Mouse (Mus musculus) thymus, postnatal 0 days (tissue): ENCODE results near the gene Kcnk15. TPM values are rescaled to one million over a fixed set of nuclear protein-coding genes. Genes with fewer than 3 reads are reported as not detected.

ENCODE experiments used
- DNase-seq: peaks from one replicate; pipeline ENCODE4 v3.0.0-alpha.2; 2015; ENCODE audit warnings: low spot score
- polyA plus RNA-seq: library from polyadenylated mRNA; unstranded; fragments of >200 nt; fragmentation: Nextera tagmentation; extraction: Ambion mirVana; gene quantifications from 2 replicates; pipeline ENCODE4 v1.2.1, GENCODE M21; 2015

Kcnk15 gene
- not detected in 2 replicates for polyA plus RNA-seq

- peak; percentile 41 for DNase-seq
Measured at GRCm38 (mm10) chr2:163853461-163853901, at the start of gene Kcnk15. TSS of gene Kcnk15 (plus strand) at chr2:163853651.

DNA sequence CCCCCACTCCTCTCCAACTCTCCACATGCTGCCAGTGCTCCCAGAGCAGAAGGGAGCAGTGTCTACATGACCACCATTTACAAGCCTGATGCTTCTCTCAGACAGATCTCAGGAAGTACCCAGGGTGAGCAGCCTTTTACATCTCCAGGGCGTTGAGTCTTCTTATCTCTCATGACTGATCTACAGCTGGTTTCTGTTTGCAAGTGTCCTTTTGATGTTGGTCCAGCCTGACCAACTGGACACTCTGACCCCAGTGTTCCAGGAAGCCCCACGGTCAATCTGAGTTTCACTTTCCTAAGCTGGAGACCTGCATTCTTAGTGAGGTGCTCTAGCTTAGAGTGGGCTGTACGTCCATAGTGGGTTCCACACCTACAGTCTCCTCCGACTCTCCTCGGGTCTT lies 49.6 kb upstream of the Kcnk15 start:
- DNase-seq, result no peak

DNA sequence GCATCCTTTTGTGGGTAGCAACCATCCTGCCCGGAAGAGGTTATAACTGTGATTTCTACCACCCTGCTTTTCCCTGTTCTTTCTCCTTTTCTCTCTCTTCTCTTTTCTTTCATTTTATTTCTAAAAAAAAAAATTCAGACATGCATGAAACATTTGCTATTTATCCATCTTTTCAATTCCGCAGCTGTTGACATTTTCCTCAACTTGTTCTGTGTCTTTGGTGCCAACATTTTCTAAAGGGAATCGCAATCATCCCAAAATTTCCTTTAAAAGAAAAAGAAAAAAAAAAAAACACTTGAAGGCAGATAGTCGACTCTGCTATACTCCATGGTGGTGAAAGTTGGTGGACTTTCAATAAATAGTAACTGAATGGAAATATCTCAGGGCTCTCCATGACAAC lies 44.3 kb upstream of the Kcnk15 start:
- no peak for DNase-seq

- no peak for DNase-seq
Measured at GRCm38 (mm10) chr2:163809704-163810103, 43.7 kb upstream of the Kcnk15 start.

GRCm38 (mm10) chr2:163813077-163813476 lies 40.4 kb upstream of the Kcnk15 start:
- no peak for DNase-seq

DNA sequence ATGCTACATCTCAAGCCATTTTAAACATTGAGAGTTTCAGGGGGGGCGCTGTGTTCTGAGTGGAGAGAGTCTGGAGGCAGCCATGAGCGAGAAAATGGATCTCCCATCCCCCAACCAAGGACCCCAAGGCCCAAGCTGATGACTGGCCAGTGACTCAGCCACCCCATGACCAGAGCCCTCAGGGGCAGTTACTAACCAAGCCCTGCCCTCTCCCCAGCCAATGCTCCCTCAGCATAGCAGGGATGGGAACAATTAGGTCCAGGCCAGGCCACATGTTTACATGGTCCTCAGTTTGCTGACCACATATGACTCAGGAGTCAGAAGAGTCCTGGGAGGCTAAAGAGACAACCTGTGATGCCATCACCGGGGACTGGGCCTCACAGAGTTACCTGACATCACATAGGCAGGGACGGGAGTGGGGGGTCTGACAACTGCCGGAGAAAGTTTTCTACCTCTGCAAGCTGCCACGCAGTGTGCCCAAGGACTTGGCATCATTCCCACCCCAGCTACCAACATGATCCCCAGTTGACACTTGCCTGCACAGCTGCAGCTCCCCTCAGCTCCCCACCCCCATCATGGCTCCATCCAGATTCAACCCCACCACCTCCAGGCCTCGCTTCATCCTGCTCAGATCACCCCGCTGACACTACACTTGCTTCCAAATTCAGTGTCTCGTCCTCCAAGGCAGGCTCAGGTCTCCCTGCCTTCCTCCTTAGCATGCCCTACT lies 38.5 kb upstream of the Kcnk15 start:
- no peak for DNase-seq

DNA sequence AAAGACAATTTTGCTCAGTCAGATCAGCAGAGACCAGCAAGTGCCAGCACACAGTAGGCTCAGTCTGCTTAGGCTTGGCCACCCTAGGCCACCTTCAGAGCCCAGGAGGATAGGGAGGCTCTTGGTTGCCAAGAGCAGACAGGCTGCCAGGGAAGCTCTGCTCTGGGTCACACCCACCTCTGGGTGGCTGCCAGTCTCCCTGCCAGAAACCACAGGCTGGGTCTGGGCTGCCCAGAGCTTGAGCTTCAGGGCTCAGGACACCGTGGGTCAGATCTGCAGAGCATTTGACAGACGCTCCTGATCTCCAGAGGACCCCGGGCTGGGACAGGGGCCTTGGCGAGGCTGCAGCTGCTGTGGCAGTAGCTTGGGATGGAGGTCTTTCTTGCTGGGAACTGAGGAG lies 32.8 kb upstream of the Kcnk15 start, which contains the start of gene Ccn5:
Gene Ccn5, plus strand, starts transcription at position 255 of the 400 bp plus-strand sequence.
- DNase-seq, result no peak

GRCm38 (mm10) chr2:163823248-163823647 lies 30.2 kb upstream of the Kcnk15 start:
- peak; percentile 39 for DNase-seq

DNA sequence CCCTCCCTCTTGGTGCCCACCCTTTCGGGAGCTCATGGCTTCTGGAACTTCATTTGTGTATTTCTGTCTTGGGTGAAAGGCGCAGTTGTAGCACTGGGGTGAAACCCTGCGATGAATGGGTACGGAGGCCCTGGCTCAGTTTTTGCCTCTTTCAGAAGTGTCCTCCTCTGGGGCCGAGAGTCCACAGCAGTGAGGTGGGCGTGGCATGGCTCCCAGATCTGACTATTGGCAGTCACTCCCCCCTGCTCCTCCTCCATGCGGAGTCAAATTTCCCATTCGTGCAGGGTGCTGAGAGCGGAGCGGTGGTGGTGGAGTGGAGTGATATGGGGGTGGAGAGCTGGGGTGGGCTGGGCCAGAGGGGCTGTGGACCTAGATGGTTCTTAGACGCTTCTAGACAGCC lies 29.7 kb upstream of the Kcnk15 start:
- no peak for DNase-seq

GRCm38 (mm10) chr2:163825861-163826260 lies 27.6 kb upstream of the Kcnk15 start:
- no peak for DNase-seq

DNA sequence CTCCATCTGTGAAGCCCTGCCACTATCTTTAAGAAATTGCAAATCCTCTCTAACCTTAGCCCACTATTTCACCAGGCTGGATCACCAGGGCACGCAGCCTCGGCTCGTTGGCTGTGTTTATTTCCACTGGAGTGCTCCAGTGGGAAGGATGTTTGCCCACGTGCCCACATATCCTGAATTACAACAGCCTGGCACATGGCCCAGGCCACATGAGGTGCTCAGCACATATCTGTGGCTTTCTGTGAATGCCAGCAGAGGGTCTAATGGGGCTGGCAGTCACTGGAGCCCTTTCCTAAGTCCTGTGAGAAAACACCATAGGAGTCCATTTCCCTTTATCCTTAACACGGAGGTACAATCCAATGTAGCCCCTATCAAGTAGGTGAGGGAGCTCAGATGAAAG lies 27.0 kb upstream of the Kcnk15 start:
- no peak for DNase-seq

DNA sequence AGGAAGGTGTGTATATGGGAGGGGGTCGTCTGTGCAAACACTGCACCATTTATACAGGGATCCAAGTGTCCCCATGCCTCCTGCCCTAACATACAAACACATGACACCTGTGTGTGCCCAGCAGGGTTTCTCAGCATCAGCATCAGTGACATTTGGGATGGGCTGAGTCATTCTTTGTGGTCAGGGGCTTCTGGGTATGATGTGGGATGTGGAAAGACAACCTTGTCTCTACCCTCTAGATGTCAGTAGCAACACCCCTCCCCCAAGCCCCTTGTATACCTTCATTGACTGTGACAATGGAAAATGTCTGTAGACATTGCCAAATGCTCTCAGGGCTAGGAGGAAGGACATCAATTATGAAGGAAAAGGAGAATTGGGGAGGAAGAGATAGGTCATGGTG lies 22.3 kb upstream of the Kcnk15 start:
- no peak for DNase-seq

DNA sequence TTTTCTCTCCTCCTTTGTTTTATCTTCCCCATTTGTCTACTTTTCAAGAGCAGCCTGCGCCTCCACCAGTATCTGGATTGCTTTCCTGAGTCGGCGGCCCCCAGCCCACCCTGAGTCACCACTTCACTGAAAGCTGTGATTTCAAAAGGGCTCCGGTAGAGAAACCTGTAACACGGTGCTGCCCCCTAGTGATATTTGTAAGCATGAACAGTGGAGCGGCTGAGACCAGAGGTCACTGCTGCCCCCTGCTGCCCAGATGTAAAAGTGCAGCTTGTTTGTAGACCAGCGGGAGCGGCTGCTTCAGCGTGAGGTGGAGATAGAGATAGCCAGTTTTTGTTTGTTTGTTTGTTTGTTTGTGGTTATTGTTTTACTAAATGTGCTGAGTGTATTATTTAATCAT lies 15.4 kb upstream of the Kcnk15 start:
- DNase-seq, result peak; percentile 81

- DNase-seq, result no peak
Measured at GRCm38 (mm10) chr2:163839519-163839918, 13.9 kb upstream of the Kcnk15 start.

GRCm38 (mm10) chr2:163842043-163842442 lies 11.4 kb upstream of the Kcnk15 start:
- no peak for DNase-seq

DNA sequence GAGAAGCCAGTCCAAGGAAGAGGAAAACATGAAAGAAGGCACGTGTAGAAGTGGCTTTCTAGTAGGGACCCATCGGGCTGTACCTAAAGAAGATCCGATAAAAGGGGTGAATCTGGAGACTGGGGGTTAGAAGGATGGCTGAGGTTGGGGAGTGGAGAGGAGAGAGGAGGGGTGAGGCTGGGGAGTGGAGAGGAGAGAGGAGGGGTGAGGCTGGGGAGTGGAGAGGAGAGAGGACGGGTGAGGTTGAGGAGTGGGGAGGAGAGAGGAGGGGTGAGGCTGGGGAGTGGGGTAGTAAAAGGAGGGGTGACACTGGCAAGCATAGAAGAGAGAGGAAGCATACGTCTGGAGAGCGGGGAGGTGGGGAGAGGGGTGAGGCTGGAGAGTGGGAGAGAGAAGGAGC lies 3.8 kb downstream of the Kcnk15 start:
- DNase-seq, result no peak

- DNase-seq, result peak; percentile 13
Measured at GRCm38 (mm10) chr2:163858254-163858947, 5.0 kb downstream of the Kcnk15 start.

GRCm38 (mm10) chr2:163865311-163865710 lies 11.9 kb downstream of the Kcnk15 start:
- no peak for DNase-seq

GRCm38 (mm10) chr2:163866061-163866460 lies 12.6 kb downstream of the Kcnk15 start:
- no peak for DNase-seq

DNA sequence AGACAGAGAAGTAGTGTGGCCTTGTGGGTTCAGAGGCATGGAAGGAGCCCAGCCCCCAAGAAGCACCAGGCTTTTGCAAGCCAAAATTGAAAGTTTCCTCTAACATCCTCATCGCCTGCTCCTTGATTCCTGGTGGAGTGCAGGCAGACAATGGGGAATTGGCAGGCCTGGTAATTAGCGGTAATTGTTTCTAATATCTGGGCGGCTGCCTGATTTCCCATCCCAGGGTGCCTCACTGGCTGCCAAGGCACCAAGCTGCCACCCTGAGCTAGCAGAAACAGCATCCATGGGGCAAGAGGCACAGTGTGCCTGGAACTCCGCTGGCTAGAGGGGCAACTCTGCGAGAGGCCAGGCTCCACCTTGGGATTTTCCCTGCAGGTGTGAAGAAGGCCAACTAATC lies 16.3 kb downstream of the Kcnk15 start:
- DNase-seq, result no peak

DNA sequence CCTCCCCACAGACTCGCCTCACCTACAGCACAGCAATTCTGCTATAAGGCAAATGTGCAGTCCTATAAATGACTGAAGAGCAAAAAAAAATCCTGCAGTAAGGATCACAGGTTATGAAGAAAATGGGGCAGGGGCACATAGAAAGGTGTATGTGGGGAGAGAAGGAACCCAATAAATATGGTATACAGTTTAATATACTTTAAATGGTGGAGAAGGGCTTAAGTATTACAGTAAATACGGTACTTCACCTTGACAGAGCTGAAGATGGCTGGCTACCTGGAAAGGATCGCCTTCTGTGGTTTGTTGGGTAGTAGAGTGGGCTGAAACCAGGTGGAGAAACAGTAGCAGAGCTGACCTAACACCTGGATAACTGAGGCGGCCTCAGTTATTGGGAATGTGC lies 17.8 kb downstream of the Kcnk15 start:
- no peak for DNase-seq

DNA sequence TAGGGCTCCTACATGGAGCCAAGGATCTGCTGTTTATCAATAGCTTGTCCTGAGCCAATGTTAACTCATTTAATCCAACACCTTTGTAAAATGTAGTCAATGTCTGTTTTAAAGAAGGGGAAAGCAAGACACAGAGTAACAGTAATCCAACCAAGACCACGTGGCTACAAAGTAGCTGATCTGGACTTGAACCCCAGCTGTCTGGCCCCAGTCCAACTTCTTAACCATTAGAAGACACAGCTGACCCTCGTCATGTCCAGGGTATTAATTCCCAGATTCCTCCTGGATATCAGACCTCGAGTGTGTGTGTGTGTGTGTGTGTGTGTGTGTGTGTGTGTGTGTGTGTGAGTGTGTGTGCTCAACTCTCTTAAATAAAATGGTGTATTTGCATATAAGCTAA lies 18.5 kb downstream of the Kcnk15 start:
- DNase-seq, result no peak

- DNase-seq, result no peak
Measured at GRCm38 (mm10) chr2:163874877-163875276, 21.4 kb downstream of the Kcnk15 start.
